Mouse (Mus musculus): Measurements from ENCODE around the gene B4galt5. TPM values are rescaled to one million over a fixed set of nuclear protein-coding genes. Genes with fewer than 3 reads are reported as not detected.

Gene B4galt5
- polyA plus RNA-seq, 1 experiment from 2014 or later, result 34.2 TPM

DNA sequence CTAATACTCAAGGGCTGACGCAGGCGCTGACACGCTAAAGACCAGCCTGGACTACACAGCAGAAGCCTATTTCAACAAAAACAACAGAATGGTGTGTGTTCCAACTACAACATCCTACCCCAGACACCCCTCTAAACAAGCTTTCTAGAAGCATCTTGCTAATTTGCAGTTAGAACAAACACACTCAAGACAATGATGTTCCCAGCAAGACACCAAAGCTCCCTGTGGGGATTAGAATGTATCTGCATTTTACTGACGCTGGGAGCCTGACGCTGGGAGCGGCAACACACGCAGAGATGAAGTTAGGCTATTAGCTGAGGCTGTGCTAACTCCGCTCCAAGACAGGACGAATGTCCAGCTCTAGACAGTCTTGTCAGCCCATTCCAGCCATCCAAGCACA, 22.4 kb downstream of the B4galt5 start:
- H3K27me3 ChIP-seq, result no peaks in the 10 kb centered on the region
- no peak overlapping the region for H3K4me3 ChIP-seq
- no peak for ATAC-seq (ENCODE audit: low FRiP score, low read depth)
- no peak overlapping the region for H3K27ac ChIP-seq (replicated peaks)
- no peak overlapping the region for H3K9ac ChIP-seq
- H3K4me2 ChIP-seq, result no peak overlapping the region
- no peaks in the 10 kb centered on the region for H3K9me3 ChIP-seq
- whole genome bisulfite sequencing, result 47% methylated on average over 9 of the region's 9 CpGs
- H3K4me1 ChIP-seq (replicated peaks), result peaks cover 24% of the 10 kb centered on the region
- H3K36me3 ChIP-seq, result no peaks in the 10 kb centered on the region

DNA sequence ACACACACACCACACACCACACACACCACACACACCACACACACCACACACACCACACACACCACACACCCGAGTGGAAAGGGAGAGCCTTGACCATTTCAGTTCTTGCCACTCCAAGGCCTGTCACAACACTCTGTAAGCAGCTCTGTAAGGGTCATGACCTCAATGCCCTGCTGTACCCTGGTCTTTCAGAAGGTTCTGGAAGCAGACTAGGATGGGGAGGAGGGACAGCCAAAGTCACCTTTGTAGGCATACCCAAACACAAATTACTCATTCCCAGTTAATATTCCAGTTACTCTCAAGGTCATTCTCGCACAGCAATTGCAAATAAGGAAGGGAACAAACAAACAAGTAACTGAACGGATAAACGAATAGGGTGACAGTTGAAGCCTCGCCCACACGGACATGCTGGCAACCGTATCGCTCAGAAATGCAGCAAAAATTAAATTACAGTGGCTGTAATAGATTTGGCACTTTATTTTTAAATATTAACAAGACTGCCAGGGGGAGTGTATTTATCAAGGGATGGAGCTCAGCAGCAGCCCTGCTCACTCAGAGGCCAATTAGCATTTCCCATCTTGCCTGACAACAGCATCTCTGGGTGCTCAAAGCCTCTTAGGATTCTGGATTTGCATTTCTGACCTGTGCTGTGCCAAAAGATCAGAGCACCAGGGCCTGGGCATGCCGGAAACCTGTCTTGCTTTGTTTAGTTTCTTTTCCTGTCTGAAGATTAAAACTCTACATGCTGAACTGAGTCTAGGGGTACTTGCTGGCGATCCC, 24.6 kb downstream of the B4galt5 start:
- no peak for ATAC-seq (ENCODE audit: low FRiP score, low read depth)
- Histone ChIP-seq H3K4me3 (no peak overlapping the region), H3K27ac (replicated peaks) (no peak overlapping the region), H3K4me2 (no peak overlapping the region), H3K9ac (no peak overlapping the region), H3K9me3 (no peaks in the 10 kb centered on the region), H3K36me3 (no peaks in the 10 kb centered on the region), H3K27me3 (no peaks in the 10 kb centered on the region), H3K4me1 (replicated peaks) (peaks cover 6% of the 10 kb centered on the region; the same call in 1 of the 2 replicates)
- WGBS, result 61% methylated on average over 10 of the region's 10 CpGs

DNA sequence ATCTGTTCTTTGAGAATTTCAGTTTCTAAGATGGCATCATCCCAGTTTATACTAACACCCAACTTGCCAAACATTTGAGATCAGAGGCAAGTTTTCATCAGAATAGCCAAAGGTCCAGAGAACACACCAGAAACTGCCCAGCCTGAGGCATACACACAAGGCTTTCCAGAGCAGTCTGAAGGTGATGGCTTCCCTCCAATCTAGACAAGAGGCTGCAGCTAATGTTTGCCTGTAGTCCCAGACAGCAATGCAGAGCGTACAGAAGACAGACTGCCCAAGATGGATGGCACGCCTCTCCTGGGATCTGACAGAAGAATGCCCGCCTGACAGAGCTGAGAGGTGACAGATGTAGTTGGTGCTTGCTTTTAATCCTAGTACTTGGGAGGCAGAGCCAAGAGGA, 25.9 kb downstream of the B4galt5 start:
- Histone ChIP-seq H3K4me1 (replicated peaks) (peaks cover 17% of the 10 kb centered on the region), H3K4me3 (no peak overlapping the region), H3K9ac (no peak overlapping the region), H3K4me2 (no peak overlapping the region), H3K9me3 (no peaks in the 10 kb centered on the region), H3K27me3 (no peaks in the 10 kb centered on the region), H3K27ac (replicated peaks) (no peak overlapping the region), H3K36me3 (no peaks in the 10 kb centered on the region)
- ATAC-seq (ENCODE audit: low FRiP score, low read depth), result no peak
- 52% methylated on average over 3 of the region's 3 CpGs for WGBS

DNA sequence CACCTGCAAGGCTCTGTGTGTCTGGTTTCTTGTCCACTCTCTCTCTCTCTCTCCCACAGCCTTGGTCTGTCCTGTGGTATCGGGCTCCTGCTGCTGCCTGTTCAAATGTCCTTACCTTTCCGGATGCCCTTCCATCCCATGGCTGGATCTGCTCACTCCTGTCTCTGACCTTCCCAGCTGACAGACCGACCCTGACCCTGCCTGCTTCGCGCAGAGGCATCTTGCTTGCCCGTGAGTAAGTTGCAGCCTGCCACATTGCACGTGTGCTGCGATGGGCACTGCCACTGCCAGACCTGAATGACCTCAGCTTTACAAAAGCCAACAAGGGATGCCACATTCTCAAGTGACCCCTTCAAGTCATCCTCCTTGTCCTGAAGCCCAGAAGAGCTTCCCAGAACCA, 27.6 kb downstream of the B4galt5 start:
- Histone ChIP-seq H3K9ac (no peak overlapping the region), H3K27ac (replicated peaks) (no peak overlapping the region), H3K9me3 (no peaks in the 10 kb centered on the region), H3K4me3 (no peak overlapping the region), H3K4me1 (replicated peaks) (peaks cover 29% of the 10 kb centered on the region), H3K27me3 (no peaks in the 10 kb centered on the region), H3K4me2 (no peak overlapping the region), H3K36me3 (no peaks in the 10 kb centered on the region)
- 87% methylated on average over 8 of the region's 8 CpGs for WGBS
- ATAC-seq (ENCODE audit: low FRiP score, low read depth), result no peak

DNA sequence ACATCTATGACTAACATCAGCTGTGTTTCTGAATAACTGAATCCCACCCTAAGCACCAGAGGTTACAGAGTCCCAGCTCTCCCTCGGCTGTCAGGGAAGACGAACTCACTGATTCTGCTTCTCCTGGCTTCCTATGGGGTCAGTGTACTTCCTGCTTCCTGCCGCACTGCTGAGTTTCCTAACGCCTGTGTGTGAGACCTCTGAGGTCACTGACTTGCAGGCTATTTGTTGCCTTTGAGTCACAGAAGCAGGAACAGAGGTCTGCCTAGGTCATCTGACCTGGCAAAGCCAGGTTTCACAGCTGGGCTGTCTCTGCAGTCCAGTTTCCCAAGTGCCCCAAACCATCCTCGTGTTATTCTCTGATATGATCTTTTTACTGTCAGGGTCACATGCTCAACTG, 30.0 kb downstream of the B4galt5 start:
- ATAC-seq (ENCODE audit: low FRiP score, low read depth), result no peak
- Histone ChIP-seq H3K27ac (replicated peaks) (no peak overlapping the region), H3K9ac (no peak overlapping the region), H3K9me3 (no peaks in the 10 kb centered on the region), H3K36me3 (no peaks in the 10 kb centered on the region), H3K27me3 (no peaks in the 10 kb centered on the region), H3K4me1 (replicated peaks) (peaks cover 42% of the 10 kb centered on the region), H3K4me2 (no peak overlapping the region), H3K4me3 (no peak overlapping the region)
- 59% methylated on average over 5 of the region's 5 CpGs for WGBS

DNA sequence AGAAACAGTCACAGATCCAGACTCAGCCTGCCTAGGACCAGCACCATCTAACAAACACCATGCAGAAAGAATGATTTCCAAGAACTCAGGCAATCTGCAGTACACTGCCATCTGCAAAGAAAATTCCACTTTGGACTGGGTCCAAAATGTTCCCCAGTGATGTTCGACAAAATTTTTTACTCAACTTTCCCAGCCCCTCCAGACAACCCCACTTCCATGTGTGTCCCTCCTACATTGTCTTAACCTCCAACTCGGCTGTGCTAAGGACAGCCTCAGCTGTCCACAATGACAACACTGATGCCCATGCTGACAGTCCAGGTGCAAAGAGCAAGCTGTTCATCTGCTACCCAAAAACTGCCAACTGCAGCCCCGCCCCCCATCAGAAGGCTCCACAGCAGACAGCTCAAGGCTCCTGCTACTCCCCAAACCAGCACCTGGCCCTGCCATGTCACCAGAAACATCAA, 32.2 kb downstream of the B4galt5 start:
- no peaks in the 10 kb centered on the region for H3K9me3 ChIP-seq
- no peak overlapping the region for H3K4me2 ChIP-seq
- H3K36me3 ChIP-seq, result no peaks in the 10 kb centered on the region
- H3K27ac ChIP-seq (replicated peaks), result 0 out of 2 replicates have a peak overlapping the region, but pooled peaks have one; percentile 20
- no peak overlapping the region for H3K9ac ChIP-seq
- peaks cover 46% of the 10 kb centered on the region for H3K4me1 ChIP-seq (replicated peaks)
- H3K27me3 ChIP-seq, result no peaks in the 10 kb centered on the region
- no peak overlapping the region for H3K4me3 ChIP-seq
- ATAC-seq (ENCODE audit: low FRiP score, low read depth), result no peak
- 63% methylated on average over 3 of the region's 3 CpGs for WGBS

DNA sequence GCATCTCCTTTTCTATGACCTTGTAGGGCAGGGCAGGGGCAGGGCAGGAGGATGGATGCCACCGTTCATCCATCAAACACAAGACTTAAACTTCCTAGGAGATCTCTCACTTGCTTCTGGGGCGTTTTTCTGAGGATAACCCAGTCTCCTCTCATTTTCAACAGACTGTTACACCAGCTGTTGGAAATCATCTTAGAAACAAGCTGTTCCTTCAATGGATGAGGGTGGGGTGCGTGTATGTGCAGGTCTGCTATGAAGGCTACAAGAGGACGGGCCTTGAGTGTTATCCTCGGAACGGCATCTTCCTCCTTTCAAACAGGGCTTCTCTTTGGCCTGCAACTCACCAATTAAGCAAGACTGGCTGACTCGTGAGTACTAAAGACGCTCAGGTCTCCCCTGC, 34.5 kb downstream of the B4galt5 start:
- H3K27ac ChIP-seq (replicated peaks), result peak overlapping the region; percentile 54; the same call in 1 of the 2 replicates
- H3K4me2 ChIP-seq, result no peak overlapping the region
- no peaks in the 10 kb centered on the region for H3K9me3 ChIP-seq
- no peak overlapping the region for H3K9ac ChIP-seq
- no peaks in the 10 kb centered on the region for H3K36me3 ChIP-seq
- H3K4me3 ChIP-seq, result no peak overlapping the region
- H3K4me1 ChIP-seq (replicated peaks), result peaks cover 46% of the 10 kb centered on the region
- no peak for ATAC-seq (ENCODE audit: low FRiP score, low read depth)
- WGBS, result 81% methylated on average over 8 of the region's 8 CpGs
- H3K27me3 ChIP-seq, result no peaks in the 10 kb centered on the region

DNA sequence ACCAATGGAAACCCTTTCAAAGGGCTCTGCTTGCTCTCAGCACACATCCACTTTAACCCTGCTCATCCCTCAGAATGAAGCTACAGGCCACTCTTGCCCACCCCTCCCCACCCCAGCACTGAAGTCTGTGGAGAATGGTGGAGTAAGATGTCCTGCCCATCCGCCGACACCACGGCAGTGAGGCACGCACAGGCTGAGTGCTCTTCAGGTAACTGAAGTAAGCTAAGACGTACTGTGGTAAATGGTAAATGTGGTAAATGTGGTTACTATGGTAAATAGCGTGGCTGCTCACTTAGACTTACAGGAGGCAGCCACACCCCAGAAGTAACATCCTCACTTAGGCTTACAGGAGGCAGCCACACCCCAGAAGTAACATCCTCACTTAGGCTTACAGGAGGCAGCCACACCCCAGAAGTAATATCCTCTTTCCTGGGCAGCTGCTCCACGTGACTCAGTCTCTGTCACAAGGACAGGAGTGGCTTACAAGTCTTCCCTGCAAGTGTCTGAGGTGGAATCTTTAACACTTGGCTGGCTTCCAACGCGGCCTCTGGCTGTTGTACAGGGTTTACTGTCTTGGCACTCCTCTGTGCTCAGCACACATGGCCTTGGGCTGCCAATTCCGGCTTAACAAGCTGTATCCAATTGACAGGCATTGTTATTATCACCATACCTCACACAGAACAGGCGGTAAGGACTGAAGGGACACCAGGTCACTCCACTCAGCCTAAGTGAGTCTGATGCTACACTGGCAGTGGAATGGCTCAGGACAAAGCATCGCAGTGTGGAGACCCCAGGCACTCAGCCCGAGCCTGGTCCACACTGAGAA, 35.3 kb downstream of the B4galt5 start:
- no peaks in the 10 kb centered on the region for H3K36me3 ChIP-seq
- peaks cover 42% of the 10 kb centered on the region for H3K4me1 ChIP-seq (replicated peaks)
- no peaks in the 10 kb centered on the region for H3K9me3 ChIP-seq
- H3K27ac ChIP-seq (replicated peaks), result peak overlapping the region; percentile 54; the same call in 1 of the 2 replicates
- no peaks in the 10 kb centered on the region for H3K27me3 ChIP-seq
- H3K4me2 ChIP-seq, result no peak overlapping the region
- ATAC-seq (ENCODE audit: low FRiP score, low read depth), result peak; percentile 65
- H3K9ac ChIP-seq, result no peak overlapping the region
- WGBS, result 62% methylated on average over 13 of the region's 13 CpGs
- no peak overlapping the region for H3K4me3 ChIP-seq

DNA sequence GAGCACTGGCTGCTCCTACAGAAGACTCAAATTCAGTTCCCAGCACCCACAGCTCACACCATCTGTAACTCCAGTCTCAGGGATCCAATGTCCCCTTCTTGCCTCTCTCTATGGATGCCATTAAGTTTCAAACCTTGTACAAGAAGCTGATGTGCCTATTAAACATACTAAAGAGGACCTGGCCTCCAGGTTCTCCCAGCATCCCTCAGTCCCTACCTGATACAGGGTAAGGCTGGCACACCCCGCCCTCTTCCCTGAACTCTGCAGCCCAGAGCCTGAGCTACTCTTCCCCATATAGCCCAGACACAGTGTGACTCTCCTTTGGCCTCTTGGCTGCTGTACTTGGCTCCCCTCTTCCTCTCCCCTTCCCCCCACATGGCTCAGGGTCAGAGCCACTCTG, 38.9 kb downstream of the B4galt5 start:
- no peaks in the 10 kb centered on the region for H3K27me3 ChIP-seq
- H3K4me3 ChIP-seq, result no peak overlapping the region
- H3K36me3 ChIP-seq, result peaks cover 11% of the 10 kb centered on the region; the same call in 1 of the 2 replicates
- peaks cover 22% of the 10 kb centered on the region for H3K4me1 ChIP-seq (replicated peaks)
- H3K27ac ChIP-seq (replicated peaks), result no peak overlapping the region
- H3K9me3 ChIP-seq, result no peaks in the 10 kb centered on the region
- no peak overlapping the region for H3K9ac ChIP-seq
- 95% methylated on average over 1 of the region's 1 CpGs for WGBS
- H3K4me2 ChIP-seq, result no peak overlapping the region
- no peak for ATAC-seq (ENCODE audit: low FRiP score, low read depth)

DNA sequence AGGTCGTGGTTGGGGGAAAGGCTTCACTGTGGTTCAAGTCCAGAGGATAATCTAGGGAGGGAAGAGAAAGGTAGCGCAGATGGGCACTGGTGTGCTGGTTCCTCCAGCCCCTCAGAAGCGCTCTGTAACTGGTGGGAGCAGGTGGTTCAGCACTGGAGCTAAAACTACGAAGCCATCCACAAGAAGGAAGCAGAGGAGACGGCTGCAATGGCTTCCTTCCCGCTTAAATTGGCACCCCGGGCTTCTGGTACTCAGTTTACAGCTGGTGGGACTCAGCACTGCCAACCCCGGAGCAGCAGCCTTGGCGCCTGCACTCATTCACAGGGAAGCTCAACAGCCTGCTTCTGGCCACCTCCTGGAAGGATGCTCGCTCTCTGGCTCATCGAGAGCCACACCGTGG, 39.7 kb downstream of the B4galt5 start:
- Histone ChIP-seq H3K36me3 (peaks cover 11% of the 10 kb centered on the region; the same call in 1 of the 2 replicates), H3K27me3 (no peaks in the 10 kb centered on the region), H3K27ac (replicated peaks) (no peak overlapping the region), H3K9ac (no peak overlapping the region), H3K4me3 (no peak overlapping the region), H3K9me3 (no peaks in the 10 kb centered on the region), H3K4me1 (replicated peaks) (peaks cover 16% of the 10 kb centered on the region), H3K4me2 (no peak overlapping the region)
- WGBS, result 79% methylated on average over 12 of the region's 12 CpGs
- no peak for ATAC-seq (ENCODE audit: low FRiP score, low read depth)

DNA sequence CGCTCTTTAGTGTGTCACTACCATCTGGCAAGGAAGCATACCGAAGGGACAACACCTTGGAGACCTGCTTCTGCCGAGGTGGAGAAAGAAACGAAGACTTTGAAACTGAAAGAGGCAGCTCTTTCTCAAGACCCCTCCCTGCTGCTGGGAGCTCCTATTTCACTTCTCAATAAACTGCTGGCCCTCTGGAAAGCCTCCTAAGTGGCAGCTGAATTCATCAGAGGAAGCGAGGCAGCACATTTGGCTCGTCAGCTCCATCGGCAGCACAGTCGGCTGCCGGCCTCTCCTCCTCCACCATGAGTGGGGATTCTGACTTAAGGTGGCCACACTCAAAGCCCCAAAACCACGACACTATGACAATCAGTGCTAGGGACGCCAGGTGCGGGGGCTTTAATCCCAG, 41.3 kb downstream of the B4galt5 start:
- Histone ChIP-seq H3K9ac (no peak overlapping the region), H3K27ac (replicated peaks) (peak overlapping the region; percentile 52)
- WGBS, result 49% methylated on average over 12 of the region's 12 CpGs

More for the DNA sequence above, 41.3 kb downstream of the B4galt5 start:
- Histone ChIP-seq H3K27me3 (no peaks in the 10 kb centered on the region), H3K4me1 (replicated peaks) (peaks cover 9% of the 10 kb centered on the region), H3K4me2 (0 out of 2 replicates have a peak overlapping the region, but pooled peaks have one; percentile 6), H3K9me3 (no peaks in the 10 kb centered on the region), H3K4me3 (no peak overlapping the region), H3K36me3 (peaks cover 11% of the 10 kb centered on the region)
- no peak for ATAC-seq (ENCODE audit: low FRiP score, low read depth)

Data from hindbrain, embryonic 15.5 days (tissue).